In genomic region chr16:92874015-92874414, GRCm38 (mm10) we compare ENCODE assay signal across 21 mouse cellular contexts. TPM values are rescaled to one million over a fixed set of nuclear protein-coding genes. Genes with fewer than 3 reads are reported as not detected.
DNase-seq lines count a peak whose midpoint lies in the region; ATAC-seq and TF ChIP-seq lines count a peak whose summit lies in the region.
"Had no signal": no experiment of that assay in that cellular context is flagged by ENCODE, and none has a peak within 500 bp of the region (broad histone marks: within the 10 kb centered on the region; RNA-seq: fewer than 3 reads in every experiment).

No protein-coding gene starts in this region.

- no peak overlapping the region for H3K4me3 ChIP-seq in lung, postnatal 0 days (ENCODE audit: low read depth, low read length)
- no peak overlapping the region for H3K4me3 ChIP-seq in intestine, embryonic 16.5 days (ENCODE audit: low read length)
- H3K4me3 ChIP-seq: forebrain, embryonic 13.5 days; heart, embryonic 13.5 days; limb, embryonic 13.5 days; lung, embryonic 15.5 days; midbrain, embryonic 12.5 days had no signal

- H3K4me2 ChIP-seq in lung, postnatal 0 days (replicated peaks; ENCODE audit: low read depth, low read length), result no peak overlapping the region
- H3K4me2 ChIP-seq in intestine, embryonic 16.5 days (ENCODE audit: low read depth, low read length), result no peak overlapping the region
- H3K4me2 ChIP-seq: forebrain, embryonic 13.5 days; heart, embryonic 13.5 days; limb, embryonic 13.5 days; lung, embryonic 15.5 days; midbrain, embryonic 12.5 days had no signal

- H3K27ac ChIP-seq in lung, postnatal 0 days (ENCODE audit: low read length), result no peak overlapping the region
- no peak overlapping the region for H3K27ac ChIP-seq in intestine, embryonic 16.5 days (ENCODE audit: low read length)
- H3K27ac ChIP-seq: forebrain, embryonic 13.5 days; heart, embryonic 13.5 days; limb, embryonic 13.5 days; lung, embryonic 15.5 days; midbrain, embryonic 12.5 days had no signal

- H3K27me3 ChIP-seq in lung, postnatal 0 days (replicated peaks; ENCODE audit: insufficient read depth, low read length), result no peaks in the 10 kb centered on the region
- no peaks in the 10 kb centered on the region for H3K27me3 ChIP-seq in intestine, embryonic 16.5 days (replicated peaks; ENCODE audit: control insufficient read depth, insufficient read depth, low read length)
- H3K27me3 ChIP-seq: forebrain, embryonic 13.5 days; limb, embryonic 13.5 days; lung, embryonic 15.5 days; midbrain, embryonic 12.5 days had no signal

- no peak overlapping the region for H3K9ac ChIP-seq in lung, postnatal 0 days (replicated peaks; ENCODE audit: low read depth)
- H3K9ac ChIP-seq in intestine, embryonic 16.5 days (ENCODE audit: low read depth, low read length), result no peak overlapping the region
- H3K9ac ChIP-seq: forebrain, embryonic 13.5 days; heart, embryonic 13.5 days; limb, embryonic 13.5 days; lung, embryonic 15.5 days; midbrain, embryonic 12.5 days had no signal

- ATAC-seq in lung, postnatal 0 days, result no peak
- ATAC-seq in common myeloid progenitor, adult 5-6 weeks (replicated peaks; ENCODE audit: low read depth, poor library complexity, severe bottlenecking), result peak; percentile 91
- 0 out of 2 replicates have a peak, but pooled peaks have one; percentile 33 for ATAC-seq in megakaryocyte-erythroid progenitor cell, adult 5-6 weeks (replicated peaks; ENCODE audit: low FRiP score, low TSS enrichment, poor library complexity, severe bottlenecking)
- ATAC-seq in intestine, embryonic 16.5 days, result no peak
- ATAC-seq: forebrain, embryonic 13.5 days; hindbrain, embryonic 16.5 days had no signal

- DNase-seq in lung, postnatal 0 days (ENCODE audit: low spot score), result peak; percentile 23
- DNase-seq in lung, adult 18-20 months, result no peak
- DNase-seq in CD4-positive, CD25-positive, alpha-beta regulatory T cell, adult 2 months (ENCODE audit: low read depth, low spot score), result peak; percentile 19
- DNase-seq in adrenal gland, adult 8-10 months, result no peak
- DNase-seq in Muller cell, postnatal 12 days (ENCODE audit: inconsistent ontology term), result no peak
- DNase-seq: cerebellum, adult 9-11 months; gastrocnemius, postnatal 36 days; heart, postnatal 36 days; kidney, adult 2 months; kidney, postnatal 14 days; retina, postnatal 1 day; thymus, postnatal 14 days had no signal

- no peak for TF ChIP-seq EP300 in lung, postnatal 0 days (IDR thresholded peaks at IDR 0.05)

- H3K36me3 ChIP-seq in lung, postnatal 0 days (ENCODE audit: insufficient read depth, low read length), result no peaks in the 10 kb centered on the region
- no peaks in the 10 kb centered on the region for H3K36me3 ChIP-seq in intestine, embryonic 16.5 days (ENCODE audit: control insufficient read depth, insufficient read depth, low read length)
- H3K36me3 ChIP-seq: heart, embryonic 13.5 days; limb, embryonic 13.5 days; lung, embryonic 15.5 days; midbrain, embryonic 12.5 days had no signal

- H3K4me1 ChIP-seq in lung, postnatal 0 days (ENCODE audit: insufficient read depth, low read depth, low read length), result no peaks in the 10 kb centered on the region
- H3K4me1 ChIP-seq in intestine, embryonic 16.5 days (ENCODE audit: control insufficient read depth, insufficient read depth, low read length), result no peaks in the 10 kb centered on the region
- H3K4me1 ChIP-seq: forebrain, embryonic 13.5 days; limb, embryonic 13.5 days; midbrain, embryonic 12.5 days had no signal

- WGBS in lung, postnatal 0 days, result 80% methylated on average over 3 of the region's 3 CpGs
- 86% methylated on average over 3 of the region's 3 CpGs for WGBS in intestine, embryonic 16.5 days

- H3K9me3 ChIP-seq in lung, postnatal 0 days (ENCODE audit: low read length), result no peaks in the 10 kb centered on the region
- H3K9me3 ChIP-seq in intestine, embryonic 16.5 days (ENCODE audit: control insufficient read depth, low read length), result no peaks in the 10 kb centered on the region
- H3K9me3 ChIP-seq: forebrain, embryonic 13.5 days; limb, embryonic 13.5 days; lung, embryonic 15.5 days; midbrain, embryonic 12.5 days had no signal

- TF ChIP-seq CTCF in lung, postnatal 0 days (IDR thresholded peaks at IDR 0.05), result no peak

RNA-seq across cellular contexts. Expression of gene Runx1, which starts 48.1 kb away (rescaled TPM):
- polyA plus RNA-seq in lung, postnatal 0 days (2015; fragmentation: Nextera tagmentation; extraction: Ambion mirVana), result 9.1 and 11.3 TPM in 2 replicates
- total RNA-seq in common myeloid progenitor, adult 5-6 weeks (2017), result 78.7 and 92.4 TPM in 2 replicates
- total RNA-seq in megakaryocyte-erythroid progenitor cell, adult 5-6 weeks (2014; fragmentation: Nextera tagmentation), result 77.2 and 84.1 TPM in 2 replicates
- total RNA-seq in megakaryocyte-erythroid progenitor cell, adult 5-6 weeks (2017), result 16.4 and 29.1 TPM in 2 replicates
- 1.9 and 2.3 TPM in 2 replicates for polyA plus RNA-seq in intestine, embryonic 16.5 days (2015; fragmentation: Nextera tagmentation; extraction: Ambion mirVana)
- total RNA-seq in adrenal gland, adult 8-10 months (2022), result 1 to 10 TPM; 4.1 to 7.8 (median 5.3) TPM

Comparison
In these comparisons a context has a peak if more than half of its experiments do, and no peak if none do; other contexts are left out.
1. DNase-seq: peak in lung, postnatal 0 days (single experiment) and CD4-positive, CD25-positive, alpha-beta regulatory T cell, adult 2 months (single experiment); none in lung, adult 18-20 months (0 of 2), adrenal gland, adult 8-10 months (single experiment) and Muller cell, postnatal 12 days (single experiment).
2. ATAC-seq: peak in common myeloid progenitor, adult 5-6 weeks (single experiment) and megakaryocyte-erythroid progenitor cell, adult 5-6 weeks (single experiment); none in lung, postnatal 0 days (single experiment) and intestine, embryonic 16.5 days (single experiment).